Mouse (Mus musculus) spleen, postnatal 10 days (tissue): Measurements from ENCODE around the gene Mmp23.
"Not testable (repeated sequence)": the region's sequence is repeated elsewhere in the genome, so short reads cannot be mapped to it uniquely, and the experiment has no call there.

Experiments used
- DNase-seq, 2 experiments: peaks; one replicate each; pipeline ENCODE4 v3.0.0; 2021 to 2022; ENCODE audit warnings: low spot score in 2 of 2

Mmp23 gene

GRCm38 (mm10) chr4:155653086-155653450 is at the start of gene Mmp23:
Gene Mmp23 (minus strand): TSS chr4:155653384.
- peak in 1 of 2 experiments; percentile 29 for DNase-seq

DNA sequence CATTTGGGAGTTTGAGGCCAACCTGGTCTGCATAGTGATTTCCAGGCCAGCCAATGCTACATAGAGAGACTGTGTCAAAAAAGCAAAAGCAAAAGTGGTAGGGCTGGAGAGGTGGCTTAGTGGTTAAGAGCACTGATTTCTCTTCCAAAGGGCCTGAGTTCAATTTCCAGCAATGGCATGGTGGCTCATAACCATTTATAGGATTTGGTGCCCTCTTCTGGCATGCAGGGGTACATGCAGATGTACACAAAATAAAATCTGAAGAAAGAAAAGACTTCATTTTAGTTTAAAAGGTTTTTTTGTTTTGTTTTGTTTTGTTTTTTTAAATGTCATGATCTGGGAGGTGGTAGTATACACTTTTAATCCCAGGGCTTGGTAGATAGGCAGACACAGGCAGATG is 47.2 kb upstream of the Mmp23 start:
- DNase-seq = no peak

DNA sequence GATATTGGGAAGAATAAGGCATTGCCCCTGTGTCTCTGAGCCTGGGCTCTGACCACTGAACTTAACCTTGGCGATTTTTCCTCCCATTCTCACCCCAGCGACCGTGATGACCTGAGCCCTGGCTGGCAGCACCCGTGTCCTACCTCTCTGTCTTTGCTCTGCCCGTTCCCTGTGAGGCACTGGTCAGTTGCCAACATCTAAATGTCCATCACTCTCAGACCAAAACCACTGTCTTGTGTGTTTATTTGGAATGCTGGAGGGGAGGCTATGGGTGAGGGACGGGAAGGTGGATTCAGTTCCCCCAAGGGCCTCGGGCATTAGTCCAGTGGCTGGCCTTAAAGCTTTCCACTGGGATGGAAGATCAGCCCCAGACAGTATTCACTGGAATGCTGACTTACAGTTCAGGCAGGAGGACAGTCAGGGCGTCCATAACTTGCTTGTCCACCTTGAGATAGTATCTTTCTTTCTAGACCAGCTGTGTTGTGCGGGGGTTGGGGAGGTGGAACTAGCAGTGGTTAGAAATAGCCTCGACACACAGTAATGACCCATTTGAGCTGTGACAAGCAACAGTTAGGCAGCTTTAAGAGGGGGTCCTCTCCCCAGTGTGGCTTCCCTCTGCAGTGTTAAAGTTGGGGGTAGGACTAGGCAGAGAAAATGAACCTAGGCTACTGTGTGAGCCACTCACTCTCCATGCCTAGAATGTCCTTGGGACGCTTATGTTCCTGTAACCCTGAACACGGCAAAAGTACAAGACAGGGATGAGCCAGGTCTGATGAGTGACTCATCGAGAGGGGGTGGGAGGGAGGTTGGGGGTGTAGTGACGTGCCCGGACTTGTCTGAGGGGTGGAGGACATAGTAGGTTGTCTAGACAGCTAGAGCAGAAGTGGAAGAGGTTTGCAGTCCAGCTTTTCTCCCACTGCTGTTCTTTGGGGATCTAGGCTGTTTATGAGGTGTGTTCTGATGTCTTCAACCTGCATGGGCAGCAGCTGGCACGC is 43.4 kb upstream of the Mmp23 start:
- DNase-seq = no peak

DNA sequence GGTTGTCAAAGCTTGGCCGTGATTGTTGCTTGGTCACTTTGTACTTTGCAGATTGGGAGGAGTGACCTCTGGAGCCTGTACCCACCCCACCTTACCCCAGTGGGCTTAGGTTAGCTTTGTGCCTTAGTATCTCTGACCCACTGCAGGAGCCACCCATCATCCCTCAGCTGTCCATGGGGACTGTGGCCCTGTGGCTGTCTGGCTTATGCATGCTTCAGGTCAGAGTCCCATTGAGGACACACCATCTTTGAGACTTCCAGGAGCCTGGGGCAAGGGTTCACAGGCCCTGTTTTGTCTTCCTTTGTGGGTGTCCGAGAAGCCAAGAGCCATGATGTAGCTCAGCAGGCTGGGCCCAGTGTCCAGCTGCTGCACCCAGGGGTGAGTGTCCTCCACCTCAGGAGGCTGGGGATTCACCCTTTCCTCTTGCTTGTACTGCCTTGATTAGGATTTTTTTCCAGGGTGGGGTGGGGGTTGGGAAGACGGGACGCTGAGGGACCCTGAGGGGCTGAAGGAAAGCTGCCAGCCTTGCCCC is 42.4 kb upstream of the Mmp23 start:
- DNase-seq = no peak

GRCm38 (mm10) chr4:155694482-155695401 is 41.6 kb upstream of the Mmp23 start:
- DNase-seq = peak; percentile 41 to 66

DNA sequence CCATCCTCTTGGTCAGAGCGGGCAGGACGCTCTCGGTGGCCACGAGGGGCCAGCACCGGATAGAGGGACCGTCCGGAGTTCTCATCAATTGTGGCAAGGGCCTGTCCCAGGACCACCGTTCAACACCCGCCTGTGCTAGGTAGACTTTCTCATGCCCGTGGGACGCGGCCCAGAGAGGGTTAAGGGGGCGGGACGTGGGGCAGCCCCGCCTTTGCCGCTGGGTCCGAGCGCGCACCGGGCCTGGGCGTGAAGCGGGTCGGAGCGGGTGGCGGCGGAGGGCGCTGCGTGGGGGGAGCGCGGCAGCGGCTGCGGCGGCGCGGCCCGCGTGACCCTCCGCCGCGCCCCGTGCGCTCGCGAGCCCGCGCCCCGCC is 40.9 kb upstream of the Mmp23 start, which contains the start of gene Fndc10:
Fndc10 (plus strand) TSS at position 232 of the 371 bp plus-strand sequence.
- peak in 1 of 2 experiments; percentile 61 for DNase-seq

DNA sequence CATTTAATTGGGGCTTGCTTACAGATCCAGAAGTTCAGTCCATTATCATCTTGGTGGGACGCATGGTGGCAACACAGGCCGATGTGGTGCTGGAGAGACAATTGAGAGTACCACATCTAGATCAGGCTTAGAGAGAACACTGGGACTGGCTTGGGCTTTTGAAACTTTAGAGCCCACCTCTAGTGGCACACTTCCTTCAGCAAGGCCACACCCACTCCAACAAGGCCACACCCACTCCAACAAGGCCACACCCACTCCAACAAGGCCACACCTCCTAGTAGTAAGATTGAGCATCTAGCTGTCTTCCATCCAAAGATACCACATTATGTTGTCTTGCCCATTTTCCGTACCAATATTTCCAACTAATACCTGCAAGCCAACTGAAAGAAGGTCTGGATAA is 39.2 kb upstream of the Mmp23 start:
- no peak for DNase-seq

GRCm38 (mm10) chr4:155690571-155691375 is 37.6 kb upstream of the Mmp23 start:
- no peak for DNase-seq

GRCm38 (mm10) chr4:155687764-155688163 is 34.6 kb upstream of the Mmp23 start:
- not testable (repeated sequence) for DNase-seq

- not testable (repeated sequence) for DNase-seq
These were observed 30.6 kb upstream of the Mmp23 start for GRCm38 (mm10) chr4:155683670-155684277.

DNA sequence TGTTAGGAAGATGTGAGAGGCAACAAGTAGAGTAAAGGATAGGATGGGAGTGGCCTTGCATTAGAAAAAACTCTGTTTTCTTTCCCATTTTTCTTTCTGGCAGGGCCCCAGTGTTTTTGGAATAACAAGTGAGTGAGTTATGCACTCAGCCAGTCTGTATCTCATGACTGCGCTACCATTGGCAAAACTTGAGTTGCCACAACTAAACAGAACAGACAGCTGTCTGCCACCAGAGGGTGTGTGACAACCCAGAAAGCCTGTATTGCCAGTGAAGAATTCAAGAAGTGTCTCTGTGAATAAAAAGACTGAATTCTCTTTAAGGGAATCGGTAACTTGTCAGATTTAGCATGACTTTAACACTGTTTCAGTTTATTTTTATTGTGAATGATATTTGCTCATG is 22.8 kb upstream of the Mmp23 start:
- no peak for DNase-seq

GRCm38 (mm10) chr4:155672082-155672481 is 18.9 kb upstream of the Mmp23 start:
- no peak for DNase-seq

DNA sequence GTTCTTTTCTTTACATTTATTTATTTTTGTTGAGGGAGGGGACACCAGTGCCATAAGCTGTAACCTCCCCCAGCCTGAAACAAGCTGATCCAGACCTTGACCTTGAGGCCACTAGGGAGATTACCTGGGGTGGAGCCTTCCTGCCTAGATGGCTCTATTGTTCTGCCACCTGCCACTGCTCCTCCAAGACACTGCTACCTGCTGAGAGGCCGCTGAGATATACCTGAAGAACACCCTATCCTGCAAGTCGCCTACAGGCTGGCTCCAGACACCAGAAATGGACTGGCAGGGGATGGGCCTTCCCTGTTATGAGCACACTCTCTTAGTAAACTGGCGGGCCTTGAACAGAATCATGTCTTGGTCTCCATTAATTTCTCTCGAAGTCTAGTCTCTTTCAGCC is 17.1 kb upstream of the Mmp23 start:
- not testable (repeated sequence) for DNase-seq

DNA sequence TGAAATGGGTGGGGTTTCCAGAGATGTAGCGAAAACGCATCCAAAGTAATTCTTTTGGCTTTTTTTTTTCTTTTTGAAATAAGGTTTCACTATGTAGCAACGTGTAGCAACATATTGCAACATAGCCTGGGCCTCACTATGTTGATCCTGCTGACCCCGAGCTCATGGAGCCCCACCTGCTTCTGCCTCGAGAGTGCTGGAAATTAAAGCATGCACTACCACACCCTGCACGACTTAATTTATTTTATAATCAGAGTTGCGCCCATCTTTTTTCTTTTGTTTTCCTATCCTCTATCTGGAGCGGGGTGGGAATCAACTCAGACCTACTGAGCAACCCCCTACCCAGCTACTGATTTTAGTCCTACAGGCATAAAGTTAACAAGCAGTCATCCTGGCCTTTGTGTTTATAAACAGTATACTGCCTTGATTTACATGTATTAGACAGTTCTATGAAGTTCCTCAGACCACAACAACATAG is 16.5 kb upstream of the Mmp23 start:
- DNase-seq = no peak

GRCm38 (mm10) chr4:155668689-155669597 is 15.8 kb upstream of the Mmp23 start, which contains the start of gene Mib2:
Gene Mib2 (minus strand): TSS chr4:155669198.
- DNase-seq = peak; percentile 96 to 98

- no peak for DNase-seq
These were observed 13.7 kb upstream of the Mmp23 start for GRCm38 (mm10) chr4:155666903-155667302.

DNA sequence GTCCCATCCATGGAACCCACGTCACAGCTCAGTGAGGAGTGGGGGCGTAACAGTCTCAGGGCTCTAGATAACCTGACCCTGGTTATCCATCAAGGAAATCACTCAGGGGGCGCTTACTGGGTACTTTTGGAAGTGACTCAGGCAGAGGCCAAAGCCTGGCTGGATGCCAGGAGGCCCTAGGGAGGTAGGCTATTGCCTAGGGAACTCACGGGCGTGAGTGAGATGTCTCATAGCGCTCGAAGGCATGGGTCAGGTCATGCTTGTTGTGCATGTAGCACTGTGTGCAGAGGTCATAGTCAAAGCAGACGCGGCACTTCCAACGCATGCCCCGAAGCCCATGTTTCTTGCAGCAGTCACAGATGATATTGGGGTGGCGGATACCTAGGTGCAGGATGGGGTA is 7.5 kb upstream of the Mmp23 start:
- no peak for DNase-seq

DNA sequence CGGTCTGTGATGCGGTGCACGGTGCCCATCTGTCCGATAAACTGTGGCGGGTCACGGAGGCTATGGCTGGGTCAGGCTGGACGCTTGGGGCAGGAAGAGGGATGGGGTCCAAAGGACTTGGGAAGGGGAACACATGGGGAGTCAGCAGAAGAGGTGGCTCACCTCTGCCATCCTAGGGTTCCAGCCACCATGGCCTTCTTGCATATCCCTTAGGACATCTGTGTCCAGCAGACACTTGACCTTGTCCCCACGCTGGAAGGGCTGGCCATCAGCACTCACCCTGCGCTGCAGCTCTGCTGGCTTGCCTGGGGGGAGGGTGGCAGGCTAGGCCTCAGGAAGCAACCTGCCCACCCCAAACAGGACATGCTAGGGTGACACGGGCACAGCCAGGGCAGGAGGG is 5.8 kb upstream of the Mmp23 start:
- DNase-seq = no peak

- DNase-seq = no peak
These were observed 3.1 kb upstream of the Mmp23 start for GRCm38 (mm10) chr4:155656214-155656751.
